Mouse (Mus musculus): ENCODE results near the gene Ankfy1. TPM values are rescaled to one million over a fixed set of nuclear protein-coding genes. Genes with fewer than 3 reads are reported as not detected.

Gene Ankfy1
- polyA plus RNA-seq, 1 experiment from 2014 or later = 11.3 TPM

- H3K9me3 ChIP-seq (replicated peaks; ENCODE audit: control insufficient read depth, low read length) = no peaks in the 10 kb centered on the region
- H3K4me3 ChIP-seq (ENCODE audit: low read depth, low read length) = no peak overlapping the region
- peaks cover 3% of the 10 kb centered on the region for H3K4me1 ChIP-seq (ENCODE audit: control insufficient read depth, low read depth, low read length)
- no peak overlapping the region for H3K4me2 ChIP-seq (ENCODE audit: low read depth, low read length)
- ATAC-seq (ENCODE audit: low read depth) = no peak
- H3K9ac ChIP-seq (ENCODE audit: low read depth, low read length) = no peak overlapping the region
- no peaks in the 10 kb centered on the region for H3K36me3 ChIP-seq (ENCODE audit: control insufficient read depth, insufficient read depth)
- H3K27me3 ChIP-seq (ENCODE audit: control insufficient read depth, insufficient read depth, low read depth, low read length) = no peaks in the 10 kb centered on the region
- WGBS (ENCODE audit: insufficient replicate concordance) = 61% methylated on average over 3 of the region's 3 CpGs
- H3K27ac ChIP-seq (ENCODE audit: low read length) = no peak overlapping the region
Measured at GRCm38 (mm10) chr11:72805232-72805631, 115.4 kb downstream of the Ankfy1 start.

GRCm38 (mm10) chr11:72806556-72806955 is 116.8 kb downstream of the Ankfy1 start:
- H3K9me3 ChIP-seq (replicated peaks; ENCODE audit: control insufficient read depth, low read length) = no peaks in the 10 kb centered on the region
- H3K36me3 ChIP-seq (ENCODE audit: control insufficient read depth, insufficient read depth) = no peaks in the 10 kb centered on the region
- no peak overlapping the region for H3K27ac ChIP-seq (ENCODE audit: low read length)

GRCm38 (mm10) chr11:72807992-72808391 is 118.2 kb downstream of the Ankfy1 start:
- no peaks in the 10 kb centered on the region for H3K36me3 ChIP-seq (ENCODE audit: control insufficient read depth, insufficient read depth)
- no peaks in the 10 kb centered on the region for H3K27me3 ChIP-seq (ENCODE audit: control insufficient read depth, insufficient read depth, low read depth, low read length)
- H3K4me2 ChIP-seq (ENCODE audit: low read depth, low read length) = no peak overlapping the region
- H3K9me3 ChIP-seq (replicated peaks; ENCODE audit: control insufficient read depth, low read length) = no peaks in the 10 kb centered on the region
- no peak overlapping the region for H3K27ac ChIP-seq (ENCODE audit: low read length)
- no peak overlapping the region for H3K4me3 ChIP-seq (ENCODE audit: low read depth, low read length)
- ATAC-seq (ENCODE audit: low read depth) = no peak
- no peaks in the 10 kb centered on the region for H3K4me1 ChIP-seq (ENCODE audit: control insufficient read depth, low read depth, low read length)
- 77% methylated on average over 4 of the region's 4 CpGs for WGBS (ENCODE audit: insufficient replicate concordance)
- H3K9ac ChIP-seq (ENCODE audit: low read depth, low read length) = no peak overlapping the region

More at GRCm38 (mm10) chr11:72806556-72806955, 116.8 kb downstream of the Ankfy1 start:
- no peak overlapping the region for H3K4me2 ChIP-seq (ENCODE audit: low read depth, low read length)
- H3K4me3 ChIP-seq (ENCODE audit: low read depth, low read length) = no peak overlapping the region
- H3K9ac ChIP-seq (ENCODE audit: low read depth, low read length) = no peak overlapping the region
- H3K27me3 ChIP-seq (ENCODE audit: control insufficient read depth, insufficient read depth, low read depth, low read length) = no peaks in the 10 kb centered on the region
- 64% methylated on average over 2 of the region's 2 CpGs for WGBS (ENCODE audit: insufficient replicate concordance)
- no peaks in the 10 kb centered on the region for H3K4me1 ChIP-seq (ENCODE audit: control insufficient read depth, low read depth, low read length)
- ATAC-seq (ENCODE audit: low read depth) = no peak

GRCm38 (mm10) chr11:72813687-72814086 is 123.9 kb downstream of the Ankfy1 start:
- H3K9me3 ChIP-seq (replicated peaks; ENCODE audit: control insufficient read depth, low read length) = no peaks in the 10 kb centered on the region
- no peak overlapping the region for H3K9ac ChIP-seq (ENCODE audit: low read depth, low read length)
- H3K27ac ChIP-seq (ENCODE audit: low read length) = no peak overlapping the region
- WGBS (ENCODE audit: insufficient replicate concordance) = 77% methylated on average over 5 of the region's 5 CpGs
- H3K4me2 ChIP-seq (ENCODE audit: low read depth, low read length) = no peak overlapping the region
- no peaks in the 10 kb centered on the region for H3K4me1 ChIP-seq (ENCODE audit: control insufficient read depth, low read depth, low read length)
- ATAC-seq (ENCODE audit: low read depth) = no peak
- H3K4me3 ChIP-seq (ENCODE audit: low read depth, low read length) = no peak overlapping the region
- H3K36me3 ChIP-seq (ENCODE audit: control insufficient read depth, insufficient read depth) = no peaks in the 10 kb centered on the region
- no peaks in the 10 kb centered on the region for H3K27me3 ChIP-seq (ENCODE audit: control insufficient read depth, insufficient read depth, low read depth, low read length)

GRCm38 (mm10) chr11:72814188-72814587 is 124.4 kb downstream of the Ankfy1 start:
- no peaks in the 10 kb centered on the region for H3K27me3 ChIP-seq (ENCODE audit: control insufficient read depth, insufficient read depth, low read depth, low read length)
- 71% methylated on average over 2 of the region's 2 CpGs for WGBS (ENCODE audit: insufficient replicate concordance)
- no peak overlapping the region for H3K9ac ChIP-seq (ENCODE audit: low read depth, low read length)
- H3K4me1 ChIP-seq (ENCODE audit: control insufficient read depth, low read depth, low read length) = no peaks in the 10 kb centered on the region
- no peak overlapping the region for H3K4me2 ChIP-seq (ENCODE audit: low read depth, low read length)
- no peak overlapping the region for H3K4me3 ChIP-seq (ENCODE audit: low read depth, low read length)
- ATAC-seq (ENCODE audit: low read depth) = no peak
- H3K27ac ChIP-seq (ENCODE audit: low read length) = no peak overlapping the region
- no peaks in the 10 kb centered on the region for H3K9me3 ChIP-seq (replicated peaks; ENCODE audit: control insufficient read depth, low read length)
- H3K36me3 ChIP-seq (ENCODE audit: control insufficient read depth, insufficient read depth) = no peaks in the 10 kb centered on the region

GRCm38 (mm10) chr11:72816859-72817258 is 127.1 kb downstream of the Ankfy1 start:
- Histone ChIP-seq H3K4me2 (ENCODE audit: low read depth, low read length) (no peak overlapping the region), H3K36me3 (ENCODE audit: control insufficient read depth, insufficient read depth) (peaks cover 4% of the 10 kb centered on the region), H3K27me3 (ENCODE audit: control insufficient read depth, insufficient read depth, low read depth, low read length) (no peaks in the 10 kb centered on the region), H3K27ac (ENCODE audit: low read length) (no peak overlapping the region), H3K9me3 (replicated peaks; ENCODE audit: control insufficient read depth, low read length) (no peaks in the 10 kb centered on the region), H3K9ac (ENCODE audit: low read depth, low read length) (no peak overlapping the region), H3K4me1 (ENCODE audit: control insufficient read depth, low read depth, low read length) (no peaks in the 10 kb centered on the region), H3K4me3 (ENCODE audit: low read depth, low read length) (no peak overlapping the region)
- no peak for ATAC-seq (ENCODE audit: low read depth)
- 54% methylated on average over 1 of the region's 1 CpGs for WGBS (ENCODE audit: insufficient replicate concordance)

GRCm38 (mm10) chr11:72818067-72818466 is 128.3 kb downstream of the Ankfy1 start:
- no peaks in the 10 kb centered on the region for H3K4me1 ChIP-seq (ENCODE audit: control insufficient read depth, low read depth, low read length)
- no peak overlapping the region for H3K4me2 ChIP-seq (ENCODE audit: low read depth, low read length)
- no peak for ATAC-seq (ENCODE audit: low read depth)
- H3K9ac ChIP-seq (ENCODE audit: low read depth, low read length) = no peak overlapping the region
- no peak overlapping the region for H3K27ac ChIP-seq (ENCODE audit: low read length)
- no peak overlapping the region for H3K4me3 ChIP-seq (ENCODE audit: low read depth, low read length)
- H3K36me3 ChIP-seq (ENCODE audit: control insufficient read depth, insufficient read depth) = peaks cover 4% of the 10 kb centered on the region
- H3K9me3 ChIP-seq (replicated peaks; ENCODE audit: control insufficient read depth, low read length) = no peaks in the 10 kb centered on the region
- WGBS (ENCODE audit: insufficient replicate concordance) = 79% methylated on average over 7 of the region's 7 CpGs
- no peaks in the 10 kb centered on the region for H3K27me3 ChIP-seq (ENCODE audit: control insufficient read depth, insufficient read depth, low read depth, low read length)

GRCm38 (mm10) chr11:72821041-72821440 is 131.2 kb downstream of the Ankfy1 start:
- Histone ChIP-seq H3K4me3 (ENCODE audit: low read depth, low read length) (no peak overlapping the region), H3K4me2 (ENCODE audit: low read depth, low read length) (no peak overlapping the region), H3K4me1 (ENCODE audit: control insufficient read depth, low read depth, low read length) (no peaks in the 10 kb centered on the region), H3K9ac (ENCODE audit: low read depth, low read length) (no peak overlapping the region), H3K27ac (ENCODE audit: low read length) (no peak overlapping the region), H3K36me3 (ENCODE audit: control insufficient read depth, insufficient read depth) (peaks cover 9% of the 10 kb centered on the region), H3K27me3 (ENCODE audit: control insufficient read depth, insufficient read depth, low read depth, low read length) (no peaks in the 10 kb centered on the region), H3K9me3 (replicated peaks; ENCODE audit: control insufficient read depth, low read length) (no peaks in the 10 kb centered on the region)
- ATAC-seq (ENCODE audit: low read depth) = no peak
- WGBS (ENCODE audit: insufficient replicate concordance) = 77% methylated on average over 7 of the region's 7 CpGs

All from liver, embryonic 16.5 days (tissue).